Mouse (Mus musculus): ENCODE results near the gene Myof. TPM values are rescaled to one million over a fixed set of nuclear protein-coding genes. Genes with fewer than 3 reads are reported as not detected.

Myof gene
- polyA plus RNA-seq, 1 experiment from 2014 or later, result 36.4 TPM

DNA sequence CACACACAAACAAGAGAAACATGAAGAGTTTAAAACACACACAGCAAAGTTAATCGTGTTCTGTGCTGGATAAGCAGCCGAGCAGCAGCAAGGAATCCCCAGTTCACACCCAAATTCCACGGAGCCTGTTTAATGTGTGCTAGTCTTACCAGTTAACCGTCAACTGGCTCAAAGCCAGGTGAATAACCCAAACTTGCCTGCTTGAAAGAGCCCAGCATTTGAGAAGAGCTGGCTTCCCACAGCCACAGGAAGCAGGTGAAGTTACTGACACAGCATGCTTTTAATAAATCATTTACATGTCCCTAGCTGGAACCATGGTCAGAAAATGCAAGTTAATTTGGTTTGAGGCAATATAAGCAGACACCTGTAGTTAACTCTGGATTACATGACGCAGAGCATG is 73.4 kb downstream of the Myof start:
- no peak for ATAC-seq
- no peak for TF ChIP-seq CTCF (IDR thresholded peaks at IDR 0.05)
- no peak for TF ChIP-seq EP300 (IDR thresholded peaks at IDR 0.05)
- no peak overlapping the region for H3K27ac ChIP-seq (ENCODE audit: low read length)
- no peak overlapping the region for H3K4me2 ChIP-seq (replicated peaks; ENCODE audit: low read depth, low read length)
- no peaks in the 10 kb centered on the region for H3K27me3 ChIP-seq (replicated peaks; ENCODE audit: insufficient read depth, low read length)
- H3K36me3 ChIP-seq (ENCODE audit: insufficient read depth, low read length), result 0 out of 2 replicates have a peak, but pooled peaks cover 9% of the 10 kb centered on the region
- DNase-seq (ENCODE audit: low spot score), result no peak
- no peak overlapping the region for H3K4me3 ChIP-seq (ENCODE audit: low read depth, low read length)
- H3K9me3 ChIP-seq (ENCODE audit: low read length), result no peaks in the 10 kb centered on the region
- no peaks in the 10 kb centered on the region for H3K4me1 ChIP-seq (ENCODE audit: insufficient read depth, low read depth, low read length)
- no peak overlapping the region for H3K9ac ChIP-seq (replicated peaks; ENCODE audit: low read depth)
- WGBS, result 45% methylated on average over 5 of the region's 5 CpGs

DNA sequence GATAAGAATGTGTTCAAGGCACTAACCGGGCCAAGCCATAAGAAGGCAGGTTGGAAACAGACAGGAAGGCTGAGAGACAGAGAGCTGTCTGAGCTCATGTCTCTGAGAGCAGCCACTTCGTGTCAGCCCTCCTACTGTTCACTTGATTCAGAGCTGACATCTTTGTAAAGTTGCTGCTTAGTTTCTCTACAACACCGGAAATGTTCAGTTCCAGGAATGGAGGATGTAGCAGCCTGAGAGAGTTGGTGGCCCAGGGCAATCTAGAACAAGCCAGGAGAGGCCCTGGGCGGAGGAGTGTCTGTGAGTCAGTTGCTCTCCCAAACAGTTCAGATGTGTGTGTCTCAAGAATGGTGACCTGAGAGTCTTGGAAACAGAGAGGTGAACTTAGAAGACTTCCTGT is 77.5 kb downstream of the Myof start:
- Histone ChIP-seq H3K9me3 (ENCODE audit: low read length) (no peaks in the 10 kb centered on the region), H3K4me3 (ENCODE audit: low read depth, low read length) (no peak overlapping the region), H3K27me3 (replicated peaks; ENCODE audit: insufficient read depth, low read length) (no peaks in the 10 kb centered on the region), H3K36me3 (ENCODE audit: insufficient read depth, low read length) (0 out of 2 replicates have a peak, but pooled peaks cover 3% of the 10 kb centered on the region), H3K4me1 (ENCODE audit: insufficient read depth, low read depth, low read length) (no peaks in the 10 kb centered on the region), H3K27ac (ENCODE audit: low read length) (no peak overlapping the region), H3K9ac (replicated peaks; ENCODE audit: low read depth) (no peak overlapping the region), H3K4me2 (replicated peaks; ENCODE audit: low read depth, low read length) (no peak overlapping the region)
- no peak for TF ChIP-seq EP300 (IDR thresholded peaks at IDR 0.05)
- no peak for TF ChIP-seq CTCF (IDR thresholded peaks at IDR 0.05)
- WGBS, result 62% methylated on average over 4 of the region's 4 CpGs
- no peak for ATAC-seq
- no peak for DNase-seq (ENCODE audit: low spot score)

DNA sequence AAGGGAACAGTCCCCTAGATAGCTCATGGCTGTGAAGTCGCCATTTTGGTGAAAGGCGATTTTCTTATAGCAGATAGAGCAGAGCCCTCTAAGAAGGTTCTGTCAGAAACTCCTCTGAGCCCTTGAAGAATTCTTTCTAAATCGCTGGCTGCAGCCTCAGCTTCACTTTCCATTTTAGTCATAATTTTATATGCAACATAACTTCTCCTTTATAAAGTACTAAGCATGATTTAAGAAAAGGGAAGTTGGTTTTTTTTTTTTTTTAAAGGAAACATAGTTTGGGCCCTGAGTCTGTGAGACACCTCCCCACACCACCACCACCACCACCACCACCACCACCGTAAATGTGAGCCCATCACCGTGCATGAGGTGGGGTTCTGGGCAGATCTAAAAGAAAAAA is 80.0 kb downstream of the Myof start:
- Histone ChIP-seq H3K36me3 (ENCODE audit: insufficient read depth, low read length) (0 out of 2 replicates have a peak, but pooled peaks cover 6% of the 10 kb centered on the region), H3K4me3 (ENCODE audit: low read depth, low read length) (no peak overlapping the region), H3K27me3 (replicated peaks; ENCODE audit: insufficient read depth, low read length) (no peaks in the 10 kb centered on the region), H3K27ac (ENCODE audit: low read length) (no peak overlapping the region), H3K4me2 (replicated peaks; ENCODE audit: low read depth, low read length) (no peak overlapping the region), H3K9ac (replicated peaks; ENCODE audit: low read depth) (no peak overlapping the region), H3K4me1 (ENCODE audit: insufficient read depth, low read depth, low read length) (no peaks in the 10 kb centered on the region), H3K9me3 (ENCODE audit: low read length) (no peaks in the 10 kb centered on the region)
- no peak for DNase-seq (ENCODE audit: low spot score)
- 78% methylated on average over 5 of the region's 5 CpGs for WGBS
- TF ChIP-seq EP300 (IDR thresholded peaks at IDR 0.05) (no peak), CTCF (IDR thresholded peaks at IDR 0.05) (no peak)
- ATAC-seq, result no peak

DNA sequence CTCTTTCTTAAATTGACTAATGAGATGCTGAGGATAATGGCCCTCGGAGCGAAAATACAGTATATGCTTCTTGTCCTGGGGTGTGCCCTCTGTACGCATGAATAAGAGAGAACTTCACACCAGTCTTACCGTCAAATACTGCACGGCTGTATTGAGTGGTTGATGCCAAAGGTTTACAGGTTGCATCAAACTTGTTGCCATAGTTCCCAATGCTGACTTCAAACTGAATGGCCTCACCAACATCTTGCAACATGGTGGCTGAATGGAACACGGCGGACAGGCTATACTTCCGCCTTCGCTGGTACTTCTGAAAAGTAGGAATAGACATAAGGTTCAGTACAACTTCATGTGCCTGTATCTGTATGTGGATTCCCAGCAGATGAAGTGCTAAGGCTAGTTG is 82.6 kb downstream of the Myof start:
- ATAC-seq, result no peak
- DNase-seq (ENCODE audit: low spot score), result no peak
- Histone ChIP-seq H3K9me3 (ENCODE audit: low read length) (no peaks in the 10 kb centered on the region), H3K4me3 (ENCODE audit: low read depth, low read length) (no peak overlapping the region), H3K27ac (ENCODE audit: low read length) (no peak overlapping the region), H3K4me1 (ENCODE audit: insufficient read depth, low read depth, low read length) (no peaks in the 10 kb centered on the region), H3K27me3 (replicated peaks; ENCODE audit: insufficient read depth, low read length) (no peaks in the 10 kb centered on the region), H3K4me2 (replicated peaks; ENCODE audit: low read depth, low read length) (no peak overlapping the region), H3K9ac (replicated peaks; ENCODE audit: low read depth) (no peak overlapping the region), H3K36me3 (ENCODE audit: insufficient read depth, low read length) (0 out of 2 replicates have a peak, but pooled peaks cover 2% of the 10 kb centered on the region)
- 94% methylated on average over 9 of the region's 9 CpGs for WGBS
- TF ChIP-seq CTCF (IDR thresholded peaks at IDR 0.05) (no peak), EP300 (IDR thresholded peaks at IDR 0.05) (no peak)

DNA sequence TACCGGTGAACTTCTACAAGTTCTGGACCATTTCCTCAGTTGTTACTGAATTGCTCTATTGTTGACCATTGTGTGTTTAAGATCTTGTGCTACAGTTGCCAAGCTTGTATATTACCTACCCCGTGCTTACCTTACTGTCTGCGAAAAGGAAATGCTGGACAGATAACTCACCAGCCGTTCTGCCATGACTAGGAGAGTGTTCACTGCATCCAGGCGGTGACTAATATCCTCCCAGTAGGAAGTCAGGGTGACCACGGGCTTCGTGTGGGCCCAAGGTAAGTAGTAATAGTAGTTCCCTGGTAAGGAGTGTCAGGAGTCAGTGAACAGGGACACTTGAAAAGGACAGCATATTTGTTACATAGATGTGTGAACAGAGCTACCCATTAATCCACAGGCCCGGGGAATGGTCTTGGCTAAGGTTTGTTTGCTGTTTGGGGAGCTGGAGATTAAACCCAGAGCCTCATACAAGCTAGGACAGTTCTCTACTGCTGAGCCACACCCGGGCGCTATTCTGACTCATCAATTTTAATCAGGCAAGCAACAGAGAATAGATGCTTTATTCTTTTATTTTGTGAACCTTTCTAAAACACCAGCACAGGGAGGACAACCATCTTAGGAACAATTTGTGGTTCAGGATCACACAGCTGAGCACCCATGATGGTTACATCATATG is 83.7 kb downstream of the Myof start:
- Histone ChIP-seq H3K27me3 (replicated peaks; ENCODE audit: insufficient read depth, low read length) (no peaks in the 10 kb centered on the region), H3K9ac (replicated peaks; ENCODE audit: low read depth) (no peak overlapping the region), H3K27ac (ENCODE audit: low read length) (no peak overlapping the region), H3K4me1 (ENCODE audit: insufficient read depth, low read depth, low read length) (no peaks in the 10 kb centered on the region), H3K9me3 (ENCODE audit: low read length) (no peaks in the 10 kb centered on the region), H3K36me3 (ENCODE audit: insufficient read depth, low read length) (0 out of 2 replicates have a peak, but pooled peaks cover 2% of the 10 kb centered on the region), H3K4me2 (replicated peaks; ENCODE audit: low read depth, low read length) (no peak overlapping the region), H3K4me3 (ENCODE audit: low read depth, low read length) (no peak overlapping the region)
- ATAC-seq, result no peak
- 69% methylated on average over 10 of the region's 10 CpGs for WGBS
- TF ChIP-seq EP300 (IDR thresholded peaks at IDR 0.05) (no peak), CTCF (IDR thresholded peaks at IDR 0.05) (no peak)
- DNase-seq (ENCODE audit: low spot score), result no peak

DNA sequence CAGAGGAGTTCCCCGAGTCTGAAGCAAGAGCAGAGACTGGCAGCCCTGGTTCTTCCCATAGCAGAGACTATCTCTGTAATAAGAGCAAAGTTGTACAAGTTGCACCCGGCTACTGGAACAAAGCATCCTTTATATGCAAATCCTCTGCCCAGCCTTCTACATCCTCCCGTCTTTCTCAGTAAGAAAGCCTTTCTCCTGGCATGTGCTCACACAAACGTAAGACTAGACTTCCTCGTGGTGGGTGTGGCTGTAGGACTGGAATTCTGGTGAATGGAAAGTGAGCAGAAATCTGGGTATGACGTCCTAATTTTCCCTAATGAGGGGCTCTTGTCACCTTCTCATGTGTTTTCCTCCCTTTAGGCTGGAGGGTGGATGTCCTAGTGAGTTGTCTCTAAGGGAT is 84.3 kb downstream of the Myof start:
- no peak overlapping the region for H3K4me3 ChIP-seq (ENCODE audit: low read depth, low read length)
- no peaks in the 10 kb centered on the region for H3K4me1 ChIP-seq (ENCODE audit: insufficient read depth, low read depth, low read length)
- no peak for TF ChIP-seq CTCF (IDR thresholded peaks at IDR 0.05)
- TF ChIP-seq EP300 (IDR thresholded peaks at IDR 0.05), result no peak
- no peak overlapping the region for H3K4me2 ChIP-seq (replicated peaks; ENCODE audit: low read depth, low read length)
- no peaks in the 10 kb centered on the region for H3K9me3 ChIP-seq (ENCODE audit: low read length)
- no peak overlapping the region for H3K9ac ChIP-seq (replicated peaks; ENCODE audit: low read depth)
- H3K27ac ChIP-seq (ENCODE audit: low read length), result no peak overlapping the region
- H3K27me3 ChIP-seq (replicated peaks; ENCODE audit: insufficient read depth, low read length), result no peaks in the 10 kb centered on the region
- 47% methylated on average over 6 of the region's 6 CpGs for WGBS
- ATAC-seq (no peak), DNase-seq (ENCODE audit: low spot score) (no peak)
- H3K36me3 ChIP-seq (ENCODE audit: insufficient read depth, low read length), result 0 out of 2 replicates have a peak, but pooled peaks cover 2% of the 10 kb centered on the region
